Mouse (Mus musculus): ENCODE measurements around the gene Gas2l3. TPM values are rescaled to one million over a fixed set of nuclear protein-coding genes. Genes with fewer than 3 reads are reported as not detected.
A peak's percentile ranks its signal among the peaks of the same experiment; 100 is the strongest.

Gas2l3 gene
- polyA plus RNA-seq, 1 experiment from 2014 or later = 11.1 TPM

DNA sequence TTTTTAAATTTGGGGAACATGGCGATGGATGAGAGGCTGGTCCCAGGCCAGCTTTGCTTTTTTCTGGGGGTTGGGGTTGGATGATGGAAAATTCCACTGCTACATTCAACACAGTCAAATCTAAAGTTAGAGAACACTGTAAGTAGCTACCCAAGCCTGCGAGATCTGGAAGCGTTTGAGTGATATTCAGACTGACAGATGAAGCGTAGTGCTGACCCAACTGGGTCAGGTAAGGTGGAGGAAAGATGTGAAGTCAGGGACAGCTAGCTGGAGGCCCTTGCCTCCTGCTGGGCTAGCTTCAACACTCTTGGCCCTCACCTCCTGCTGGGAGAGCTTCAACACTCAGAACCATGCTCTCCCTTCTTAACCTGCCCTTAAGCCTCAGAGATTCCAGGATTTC is 38.8 kb downstream of the Gas2l3 start:
- H3K27me3 ChIP-seq (replicated peaks; ENCODE audit: control insufficient read depth, insufficient read depth, low read length) = no peaks in the 10 kb centered on the region
- H3K9ac ChIP-seq (ENCODE audit: low read depth, low read length) = no peak overlapping the region
- no peak overlapping the region for H3K27ac ChIP-seq (replicated peaks; ENCODE audit: low read depth, low read length)
- 69% methylated on average over 4 of the region's 4 CpGs for WGBS
- H3K4me3 ChIP-seq (ENCODE audit: low read depth, low read length) = no peak overlapping the region
- no peaks in the 10 kb centered on the region for H3K36me3 ChIP-seq (ENCODE audit: control insufficient read depth, insufficient read depth, low read length)
- H3K9me3 ChIP-seq (ENCODE audit: control insufficient read depth, low read length) = peaks cover 5% of the 10 kb centered on the region; the same call in 1 of the 2 replicates
- H3K4me1 ChIP-seq (ENCODE audit: control insufficient read depth, insufficient read depth, low read length) = no peaks in the 10 kb centered on the region
- ATAC-seq (ENCODE audit: low read depth) (no peak), DNase-seq (ENCODE audit: low spot score) (no peak)
- no peak overlapping the region for H3K4me2 ChIP-seq (ENCODE audit: low read depth, low read length)

DNA sequence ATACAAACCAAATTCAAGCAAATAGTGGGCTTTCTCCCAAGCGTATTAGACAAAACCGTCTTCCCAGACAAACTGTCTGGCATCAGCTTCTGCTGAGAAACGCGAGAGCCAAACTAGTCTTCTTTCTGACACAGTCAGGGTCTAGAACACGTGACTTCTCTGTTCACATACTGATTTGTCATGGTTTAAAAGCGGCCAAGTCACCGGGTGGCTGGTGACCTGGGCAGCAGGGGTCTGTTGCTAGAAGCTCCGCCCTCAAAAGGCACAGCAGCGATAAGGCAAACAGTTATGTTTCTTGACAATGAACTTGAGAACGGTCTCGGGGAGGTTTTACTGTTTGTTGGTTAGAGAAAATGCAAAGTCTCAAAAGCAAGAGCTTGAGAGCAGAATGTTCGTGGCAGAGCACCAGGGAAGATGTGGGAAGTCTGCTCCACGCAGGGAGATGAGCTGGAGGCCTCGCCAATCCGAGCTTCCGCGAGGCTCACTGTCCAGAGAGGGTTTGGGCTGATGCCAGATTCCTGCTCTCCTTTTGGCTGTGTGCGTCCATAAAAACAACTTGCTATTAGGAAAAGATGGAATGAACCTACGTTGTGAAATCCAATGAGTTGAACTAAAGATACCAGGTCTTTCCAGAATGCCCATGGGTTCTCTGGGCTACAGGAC is 43.0 kb downstream of the Gas2l3 start:
- ATAC-seq (ENCODE audit: low read depth) (no peak), DNase-seq (ENCODE audit: low spot score) (no peak)
- WGBS = 83% methylated on average over 19 of the region's 19 CpGs
- no peaks in the 10 kb centered on the region for H3K36me3 ChIP-seq (ENCODE audit: control insufficient read depth, insufficient read depth, low read length)
- peaks cover 3% of the 10 kb centered on the region; the same call in 1 of the 2 replicates for H3K4me1 ChIP-seq (ENCODE audit: control insufficient read depth, insufficient read depth, low read length)
- H3K27me3 ChIP-seq (replicated peaks; ENCODE audit: control insufficient read depth, insufficient read depth, low read length) = no peaks in the 10 kb centered on the region
- H3K9me3 ChIP-seq (ENCODE audit: control insufficient read depth, low read length) = peaks cover 5% of the 10 kb centered on the region; the same call in 1 of the 2 replicates
- H3K9ac ChIP-seq (ENCODE audit: low read depth, low read length) = no peak overlapping the region
- H3K27ac ChIP-seq (replicated peaks; ENCODE audit: low read depth, low read length) = no peak overlapping the region
- no peak overlapping the region for H3K4me2 ChIP-seq (ENCODE audit: low read depth, low read length)
- no peak overlapping the region for H3K4me3 ChIP-seq (ENCODE audit: low read depth, low read length)

DNA sequence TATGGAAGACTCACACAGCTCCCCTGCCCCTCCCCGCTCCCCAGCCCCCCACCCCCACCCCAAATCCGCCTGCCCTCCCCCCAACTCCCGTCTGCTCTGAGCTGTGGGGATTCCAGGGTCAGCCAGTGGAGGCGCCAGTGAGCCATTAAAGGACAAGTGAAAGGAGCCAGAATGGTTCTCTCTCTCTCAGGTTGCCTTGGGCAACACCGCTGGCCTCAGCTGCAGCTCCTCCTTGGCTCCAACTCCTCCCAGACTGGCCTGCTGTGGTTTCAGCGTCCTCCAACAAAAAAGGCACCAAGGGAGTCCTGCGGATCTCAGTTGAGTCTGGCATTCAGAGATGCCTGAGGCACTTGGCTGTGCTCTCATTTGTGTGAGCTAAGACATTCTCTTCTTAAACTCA is 47.9 kb downstream of the Gas2l3 start:
- H3K27me3 ChIP-seq (replicated peaks; ENCODE audit: control insufficient read depth, insufficient read depth, low read length) = no peaks in the 10 kb centered on the region
- ATAC-seq (ENCODE audit: low read depth) = peak; percentile 47; the same call in 1 of the 2 replicates
- peaks cover 5% of the 10 kb centered on the region; the same call in 1 of the 2 replicates for H3K9me3 ChIP-seq (ENCODE audit: control insufficient read depth, low read length)
- no peak overlapping the region for H3K27ac ChIP-seq (replicated peaks; ENCODE audit: low read depth, low read length)
- H3K4me2 ChIP-seq (ENCODE audit: low read depth, low read length) = peak overlapping the region; percentile 18
- no peaks in the 10 kb centered on the region for H3K36me3 ChIP-seq (ENCODE audit: control insufficient read depth, insufficient read depth, low read length)
- H3K4me3 ChIP-seq (ENCODE audit: low read depth, low read length) = no peak overlapping the region
- H3K4me1 ChIP-seq (ENCODE audit: control insufficient read depth, insufficient read depth, low read length) = peaks cover 5% of the 10 kb centered on the region; the same call in 1 of the 2 replicates
- no peak overlapping the region for H3K9ac ChIP-seq (ENCODE audit: low read depth, low read length)
- 4% methylated on average over 6 of the region's 7 CpGs for WGBS
- DNase-seq (ENCODE audit: low spot score) = peak; percentile 19

DNA sequence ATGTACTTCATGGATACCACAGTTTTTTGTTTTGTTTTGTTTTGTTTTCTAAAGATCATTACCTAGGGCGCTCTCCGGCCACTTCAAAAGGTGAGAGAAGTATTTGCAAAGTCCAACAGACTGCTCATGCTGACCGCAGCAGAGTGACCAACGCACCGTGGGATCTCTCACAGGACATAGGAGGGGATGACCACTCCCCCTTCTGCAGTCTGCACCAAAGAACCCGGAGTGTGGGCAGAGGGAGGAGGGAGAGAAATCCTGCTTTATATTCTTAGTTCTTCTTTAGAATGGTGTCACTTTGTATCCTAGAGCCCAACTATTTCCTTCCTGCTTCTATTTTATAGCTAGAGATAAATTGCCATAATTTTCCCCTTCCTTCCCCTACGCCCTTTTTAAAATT is 48.4 kb downstream of the Gas2l3 start:
- ATAC-seq (ENCODE audit: low read depth) (no peak), DNase-seq (ENCODE audit: low spot score) (no peak)
- Histone ChIP-seq H3K4me3 (ENCODE audit: low read depth, low read length) (no peak overlapping the region), H3K27me3 (replicated peaks; ENCODE audit: control insufficient read depth, insufficient read depth, low read length) (no peaks in the 10 kb centered on the region), H3K9me3 (ENCODE audit: control insufficient read depth, low read length) (0 out of 2 replicates have a peak, but pooled peaks cover under 1% of the 10 kb centered on the region), H3K27ac (replicated peaks; ENCODE audit: low read depth, low read length) (no peak overlapping the region), H3K4me1 (ENCODE audit: control insufficient read depth, insufficient read depth, low read length) (peaks cover 5% of the 10 kb centered on the region; the same call in 1 of the 2 replicates), H3K9ac (ENCODE audit: low read depth, low read length) (no peak overlapping the region), H3K36me3 (ENCODE audit: control insufficient read depth, insufficient read depth, low read length) (no peaks in the 10 kb centered on the region), H3K4me2 (ENCODE audit: low read depth, low read length) (peak overlapping the region; percentile 18; the same call in 1 of the 2 replicates)
- 32% methylated on average over 7 of the region's 7 CpGs for WGBS

DNA sequence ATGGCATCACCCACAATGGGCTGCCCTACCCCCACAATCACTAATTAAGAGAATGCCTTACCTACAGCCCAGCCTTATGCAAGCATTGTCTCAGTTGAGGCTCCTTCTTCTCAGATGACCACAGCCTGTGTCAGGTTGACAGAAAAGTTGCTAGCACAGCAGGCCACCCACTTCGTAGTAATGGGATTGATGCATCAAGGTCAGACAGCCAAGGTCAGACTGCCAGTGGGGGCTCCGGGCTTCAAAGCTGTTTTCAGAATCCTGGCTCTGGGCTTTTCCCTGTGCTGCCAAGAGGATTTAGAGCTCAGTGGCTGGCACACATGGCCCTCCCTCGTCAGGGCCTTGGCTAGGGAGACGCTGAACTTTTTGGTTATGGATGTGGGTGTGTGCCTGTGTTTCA is 51.1 kb downstream of the Gas2l3 start:
- Histone ChIP-seq H3K4me1 (ENCODE audit: control insufficient read depth, insufficient read depth, low read length) (peaks cover 5% of the 10 kb centered on the region; the same call in 1 of the 2 replicates), H3K9ac (ENCODE audit: low read depth, low read length) (no peak overlapping the region), H3K4me2 (ENCODE audit: low read depth, low read length) (no peak overlapping the region), H3K27me3 (replicated peaks; ENCODE audit: control insufficient read depth, insufficient read depth, low read length) (no peaks in the 10 kb centered on the region), H3K9me3 (ENCODE audit: control insufficient read depth, low read length) (no peaks in the 10 kb centered on the region), H3K36me3 (ENCODE audit: control insufficient read depth, insufficient read depth, low read length) (no peaks in the 10 kb centered on the region), H3K4me3 (ENCODE audit: low read depth, low read length) (no peak overlapping the region), H3K27ac (replicated peaks; ENCODE audit: low read depth, low read length) (no peak overlapping the region)
- ATAC-seq (ENCODE audit: low read depth) = no peak
- DNase-seq (ENCODE audit: low spot score) = no peak
- WGBS = 31% methylated on average over 4 of the region's 4 CpGs

DNA sequence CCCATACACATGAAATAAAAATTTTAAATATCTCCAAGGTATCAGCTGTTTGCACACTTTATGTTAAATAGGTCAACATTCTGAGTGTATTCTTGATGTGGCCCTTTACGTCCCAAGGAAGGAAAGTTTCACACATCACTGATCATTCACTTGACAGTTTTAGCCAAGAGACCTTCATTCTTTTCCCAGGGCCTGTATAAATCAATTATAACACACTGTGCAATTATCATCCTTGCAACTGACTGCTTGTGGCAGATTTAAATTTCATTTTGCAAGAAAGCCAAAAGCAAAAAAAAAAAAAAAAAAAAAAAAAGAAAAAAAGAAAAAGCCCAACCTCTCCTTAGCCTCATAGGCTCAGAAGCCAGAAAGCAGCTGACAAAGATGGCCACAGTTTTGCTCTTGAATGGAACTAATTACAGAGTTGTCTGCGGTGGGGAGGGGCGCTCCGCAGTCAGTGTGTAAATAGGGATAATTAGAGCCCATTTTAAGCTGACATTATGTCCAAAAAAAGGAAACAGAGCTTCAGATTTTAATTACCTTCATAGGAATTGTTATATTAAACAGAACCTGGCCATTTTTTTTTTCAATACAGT is 52.1 kb downstream of the Gas2l3 start:
- DNase-seq (ENCODE audit: low spot score) (peak; percentile 38), ATAC-seq (ENCODE audit: low read depth) (no peak)
- Histone ChIP-seq H3K4me1 (ENCODE audit: control insufficient read depth, insufficient read depth, low read length) (peaks cover 5% of the 10 kb centered on the region; the same call in 1 of the 2 replicates), H3K27me3 (replicated peaks; ENCODE audit: control insufficient read depth, insufficient read depth, low read length) (no peaks in the 10 kb centered on the region), H3K4me2 (ENCODE audit: low read depth, low read length) (no peak overlapping the region), H3K4me3 (ENCODE audit: low read depth, low read length) (no peak overlapping the region), H3K9ac (ENCODE audit: low read depth, low read length) (no peak overlapping the region), H3K27ac (replicated peaks; ENCODE audit: low read depth, low read length) (no peak overlapping the region), H3K36me3 (ENCODE audit: control insufficient read depth, insufficient read depth, low read length) (no peaks in the 10 kb centered on the region), H3K9me3 (ENCODE audit: control insufficient read depth, low read length) (no peaks in the 10 kb centered on the region)
- 53% methylated on average over 4 of the region's 4 CpGs for WGBS

DNA sequence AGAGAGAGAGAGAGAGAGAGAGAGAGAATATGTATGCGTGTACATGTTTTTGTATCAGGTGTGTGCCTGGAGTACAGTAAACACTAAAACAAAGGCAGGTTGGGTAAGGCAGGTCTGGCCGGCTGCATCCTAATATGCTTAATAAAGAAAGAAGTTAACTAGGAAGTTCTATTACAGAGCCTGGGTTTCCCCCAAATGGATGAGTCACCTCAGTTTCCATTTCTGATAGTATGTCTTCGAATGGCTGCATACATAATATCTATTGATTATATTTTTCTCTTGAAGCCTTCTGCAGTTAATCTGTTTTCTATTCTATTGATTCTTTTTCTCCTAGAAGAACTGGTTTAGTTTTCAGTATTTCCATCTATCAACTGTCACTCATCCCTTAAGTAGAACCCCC is 57.3 kb downstream of the Gas2l3 start:
- no peak overlapping the region for H3K27ac ChIP-seq (replicated peaks; ENCODE audit: low read depth, low read length)
- no peaks in the 10 kb centered on the region for H3K9me3 ChIP-seq (ENCODE audit: control insufficient read depth, low read length)
- no peaks in the 10 kb centered on the region for H3K36me3 ChIP-seq (ENCODE audit: control insufficient read depth, insufficient read depth, low read length)
- 81% methylated on average over 3 of the region's 3 CpGs for WGBS
- ATAC-seq (ENCODE audit: low read depth) (no peak), DNase-seq (ENCODE audit: low spot score) (no peak)
- no peak overlapping the region for H3K4me3 ChIP-seq (ENCODE audit: low read depth, low read length)
- H3K4me1 ChIP-seq (ENCODE audit: control insufficient read depth, insufficient read depth, low read length) = no peaks in the 10 kb centered on the region
- no peak overlapping the region for H3K4me2 ChIP-seq (ENCODE audit: low read depth, low read length)
- no peak overlapping the region for H3K9ac ChIP-seq (ENCODE audit: low read depth, low read length)
- no peaks in the 10 kb centered on the region for H3K27me3 ChIP-seq (replicated peaks; ENCODE audit: control insufficient read depth, insufficient read depth, low read length)

DNA sequence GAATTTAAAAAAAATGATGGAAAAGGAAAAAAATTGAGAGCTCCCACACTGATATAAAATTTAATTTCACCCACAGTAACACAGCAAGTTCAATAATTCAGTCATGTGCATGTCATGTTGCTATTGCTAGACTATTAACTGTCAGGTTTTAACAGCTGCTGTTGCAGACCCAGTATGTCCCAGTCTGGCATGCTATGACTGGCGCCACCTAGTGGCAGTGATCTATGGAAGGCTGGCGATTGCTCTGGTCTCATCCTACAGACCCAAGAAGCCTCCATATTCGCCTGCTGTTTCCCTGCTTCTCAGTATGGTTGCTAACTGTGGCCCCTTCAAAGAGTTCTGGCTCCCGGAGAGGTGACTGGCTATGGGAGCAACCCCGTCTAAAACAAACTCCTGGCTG is 60.3 kb downstream of the Gas2l3 start:
- Histone ChIP-seq H3K9ac (ENCODE audit: low read depth, low read length) (no peak overlapping the region), H3K27ac (replicated peaks; ENCODE audit: low read depth, low read length) (no peak overlapping the region)
- peak; percentile 77; the same call in 1 of the 2 replicates for ATAC-seq (ENCODE audit: low read depth)

DNA sequence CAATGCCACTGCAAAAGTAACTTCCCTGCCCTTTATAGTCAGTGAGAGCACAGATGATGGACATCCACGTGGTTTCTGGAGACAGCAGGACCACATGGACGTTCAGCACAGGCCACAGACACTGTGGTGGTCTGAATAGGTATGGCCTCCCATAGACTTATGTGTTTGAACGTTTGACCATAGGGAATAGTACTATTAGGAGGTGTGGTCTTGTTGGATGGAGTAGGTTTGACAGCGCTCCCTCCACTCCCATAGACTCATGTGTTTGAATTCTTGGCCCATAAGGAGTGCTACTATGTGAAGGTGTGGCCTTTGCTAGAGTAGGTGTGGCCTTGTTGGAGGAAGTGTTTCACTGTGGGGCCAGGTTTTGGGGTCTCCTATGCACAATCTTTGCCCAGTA is 66.0 kb downstream of the Gas2l3 start:
- no peaks in the 10 kb centered on the region for H3K36me3 ChIP-seq (ENCODE audit: control insufficient read depth, insufficient read depth, low read length)
- no peaks in the 10 kb centered on the region for H3K27me3 ChIP-seq (replicated peaks; ENCODE audit: control insufficient read depth, insufficient read depth, low read length)
- H3K9me3 ChIP-seq (ENCODE audit: control insufficient read depth, low read length) = no peaks in the 10 kb centered on the region
- H3K27ac ChIP-seq (replicated peaks; ENCODE audit: low read depth, low read length) = no peak overlapping the region
- no peak overlapping the region for H3K4me3 ChIP-seq (ENCODE audit: low read depth, low read length)
- no peak overlapping the region for H3K4me2 ChIP-seq (ENCODE audit: low read depth, low read length)
- WGBS = 65% methylated on average over 4 of the region's 4 CpGs
- no peak overlapping the region for H3K9ac ChIP-seq (ENCODE audit: low read depth, low read length)
- ATAC-seq (ENCODE audit: low read depth) = no peak
- DNase-seq (ENCODE audit: low spot score) = no peak
- no peaks in the 10 kb centered on the region for H3K4me1 ChIP-seq (ENCODE audit: control insufficient read depth, insufficient read depth, low read length)

More for the DNA sequence above, 60.3 kb downstream of the Gas2l3 start:
- Histone ChIP-seq H3K4me2 (ENCODE audit: low read depth, low read length) (no peak overlapping the region), H3K27me3 (replicated peaks; ENCODE audit: control insufficient read depth, insufficient read depth, low read length) (no peaks in the 10 kb centered on the region), H3K9me3 (ENCODE audit: control insufficient read depth, low read length) (no peaks in the 10 kb centered on the region), H3K36me3 (ENCODE audit: control insufficient read depth, insufficient read depth, low read length) (no peaks in the 10 kb centered on the region), H3K4me1 (ENCODE audit: control insufficient read depth, insufficient read depth, low read length) (no peaks in the 10 kb centered on the region), H3K4me3 (ENCODE audit: low read depth, low read length) (no peak overlapping the region)
- WGBS = 4% methylated on average over 5 of the region's 5 CpGs
- peak; percentile 67 for DNase-seq (ENCODE audit: low spot score)

Measured in embryonic facial prominence, embryonic 14.5 days (tissue).